Mouse (Mus musculus): ENCODE results near the gene Itga5.

The Itga5 gene

GRCm38 (mm10) chr15:103298026-103298425, 68.5 kb downstream of the Itga5 start:
- in situ Hi-C loops (cut with MboI, MseI) = loop anchor here (5.0 kb wide), 1 partner anchor 111 kb away; no protein-coding TSS in a partner anchor

- in situ Hi-C loops (cut with MboI, MseI) = loop anchor here (5.0 kb wide), 1 partner anchor 110 kb away; no protein-coding TSS in a partner anchor
Observed at GRCm38 (mm10) chr15:103297313-103297712, 69.2 kb downstream of the Itga5 start.

- in situ Hi-C loops (cut with MboI, MseI) = loop anchor here (5.0 kb wide), 1 partner anchor 109 kb away; no protein-coding TSS in a partner anchor
Observed at GRCm38 (mm10) chr15:103295851-103296250, 70.7 kb downstream of the Itga5 start.

- in situ Hi-C loops (cut with MboI, MseI) = loop anchor here (5.0 kb wide), 1 partner anchor 107 kb away; no protein-coding TSS in a partner anchor
Observed at GRCm38 (mm10) chr15:103294649-103295048, 71.9 kb downstream of the Itga5 start.
